Mouse (Mus musculus) cerebellum, adult 9-11 months (tissue): ENCODE measurements around the gene Meox1.

Experiments used
- DNase-seq: peaks from one replicate; pipeline ENCODE4 v3.0.0; 2022

The Meox1 gene

GRCm38 (mm10) chr11:101894204-101894603 lies at the start of gene Meox1:
Gene Meox1, minus strand, starts transcription at chr11:101894374.
- DNase-seq: no peak

- peak; percentile 94 for DNase-seq
These were observed 48.9 kb upstream of the Meox1 start for GRCm38 (mm10) chr11:101943055-101943454.

GRCm38 (mm10) chr11:101937108-101937507 lies 42.9 kb upstream of the Meox1 start:
- no peak for DNase-seq

- no peak for DNase-seq
These were observed 42.2 kb upstream of the Meox1 start for GRCm38 (mm10) chr11:101936421-101936820.

GRCm38 (mm10) chr11:101935743-101936142 lies 41.6 kb upstream of the Meox1 start:
- DNase-seq: no peak

- no peak for DNase-seq
These were observed 37.8 kb upstream of the Meox1 start for GRCm38 (mm10) chr11:101931978-101932377.

GRCm38 (mm10) chr11:101928030-101928762 lies 34.0 kb upstream of the Meox1 start:
- DNase-seq: no peak

- DNase-seq: no peak
These were observed 32.9 kb upstream of the Meox1 start for GRCm38 (mm10) chr11:101926951-101927589.

- no peak for DNase-seq
These were observed 31.5 kb upstream of the Meox1 start for GRCm38 (mm10) chr11:101925636-101926035.

- DNase-seq: no peak
These were observed 30.3 kb upstream of the Meox1 start for GRCm38 (mm10) chr11:101924441-101924976.

GRCm38 (mm10) chr11:101923988-101924387 lies 29.8 kb upstream of the Meox1 start:
- DNase-seq: no peak

GRCm38 (mm10) chr11:101921361-101921952 lies 27.3 kb upstream of the Meox1 start:
- DNase-seq: no peak

- DNase-seq: peak; percentile 74
These were observed 25.5 kb upstream of the Meox1 start for GRCm38 (mm10) chr11:101919660-101920059.

- no peak for DNase-seq
These were observed 24.4 kb upstream of the Meox1 start for GRCm38 (mm10) chr11:101918609-101919008.

- no peak for DNase-seq
These were observed 22.6 kb upstream of the Meox1 start for GRCm38 (mm10) chr11:101916772-101917171.

GRCm38 (mm10) chr11:101913591-101913990 lies 19.4 kb upstream of the Meox1 start:
- no peak for DNase-seq

GRCm38 (mm10) chr11:101911855-101912579 lies 17.8 kb upstream of the Meox1 start:
- DNase-seq: no peak

- peak; percentile 72 for DNase-seq
These were observed 16.2 kb upstream of the Meox1 start for GRCm38 (mm10) chr11:101910230-101910946.

- DNase-seq: no peak
These were observed 14.6 kb upstream of the Meox1 start for GRCm38 (mm10) chr11:101908777-101909176.

GRCm38 (mm10) chr11:101905115-101905514 lies 10.9 kb upstream of the Meox1 start:
- DNase-seq: peak; percentile 66

- DNase-seq: no peak
These were observed 7.1 kb upstream of the Meox1 start for GRCm38 (mm10) chr11:101901309-101901708.

- DNase-seq: no peak
These were observed 4.2 kb upstream of the Meox1 start for GRCm38 (mm10) chr11:101898328-101898727.
